In genomic region chr15:57302710-57303109, GRCm38 (mm10) we compare ENCODE assay signal across 20 mouse cellular contexts.
DNase-seq lines count a peak whose midpoint lies in the region; ATAC-seq and TF ChIP-seq lines count a peak whose summit lies in the region.
"Had no signal": no experiment of that assay in that cellular context is flagged by ENCODE, and none has a peak within 500 bp of the region (broad histone marks: within the 10 kb centered on the region; RNA-seq: fewer than 3 reads in every experiment).

No protein-coding gene starts in this region.

- DNase-seq in forebrain, postnatal 0 days = peak; percentile 66
- peak; percentile 3 for DNase-seq in retina, postnatal 1 day
- no peak for DNase-seq in retina, embryonic 14.5 days (ENCODE audit: low spot score)
- peak; percentile 42 for DNase-seq in brain, embryonic 18.5 days (ENCODE audit: low read depth, low spot score)
- DNase-seq in gastrocnemius, postnatal 10 days = no peak
- DNase-seq: adrenal gland, adult 2 months; adrenal gland, postnatal 25 days; cerebellum, adult 11-12 months; cerebellum, adult 9-10 months; cerebellum, postnatal 25 days; gastrocnemius, adult 2 months; gastrocnemius, postnatal 36 days; heart, adult 11 months; heart, postnatal 4 days; kidney, adult 18-20 months had no signal

- H3K4me3 ChIP-seq in forebrain, postnatal 0 days (ENCODE audit: low read depth, low read length) = no peak overlapping the region
- no peak overlapping the region for H3K4me3 ChIP-seq in forebrain, embryonic 12.5 days (replicated peaks)
- H3K4me3 ChIP-seq: embryonic facial prominence, embryonic 13.5 days; gastrocnemius, adult 2 months; heart, embryonic 13.5 days; hindbrain, embryonic 12.5 days; intestine, embryonic 15.5 days had no signal

- no peak overlapping the region for H3K9ac ChIP-seq in forebrain, postnatal 0 days
- no peak overlapping the region for H3K9ac ChIP-seq in forebrain, embryonic 12.5 days
- H3K9ac ChIP-seq: embryonic facial prominence, embryonic 13.5 days; heart, embryonic 13.5 days; hindbrain, embryonic 12.5 days; intestine, embryonic 15.5 days had no signal

- H3K4me1 ChIP-seq in forebrain, postnatal 0 days (ENCODE audit: insufficient read depth) = no peaks in the 10 kb centered on the region
- H3K4me1 ChIP-seq in forebrain, embryonic 12.5 days = no peaks in the 10 kb centered on the region
- H3K4me1 ChIP-seq: embryonic facial prominence, embryonic 13.5 days; heart, embryonic 13.5 days; hindbrain, embryonic 12.5 days; intestine, embryonic 15.5 days had no signal

- H3K4me2 ChIP-seq in forebrain, postnatal 0 days (ENCODE audit: low read depth) = no peak overlapping the region
- H3K4me2 ChIP-seq in forebrain, embryonic 12.5 days = no peak overlapping the region
- H3K4me2 ChIP-seq: embryonic facial prominence, embryonic 13.5 days; heart, embryonic 13.5 days; hindbrain, embryonic 12.5 days; intestine, embryonic 15.5 days had no signal

- H3K9me3 ChIP-seq in forebrain, postnatal 0 days (ENCODE audit: low read length) = no peaks in the 10 kb centered on the region
- H3K9me3 ChIP-seq in forebrain, embryonic 12.5 days = no peaks in the 10 kb centered on the region
- H3K9me3 ChIP-seq: embryonic facial prominence, embryonic 13.5 days; heart, embryonic 13.5 days; hindbrain, embryonic 12.5 days; intestine, embryonic 15.5 days had no signal

- whole genome bisulfite sequencing in forebrain, postnatal 0 days = 44% methylated on average over 1 of the region's 1 CpGs
- 75% methylated on average over 1 of the region's 1 CpGs for WGBS in forebrain, embryonic 12.5 days

- ATAC-seq in forebrain, postnatal 0 days = peak; percentile 96
- ATAC-seq in forebrain, embryonic 12.5 days (ENCODE audit: low FRiP score) = no peak
- ATAC-seq: intestine, embryonic 15.5 days had no signal

- H3K27ac ChIP-seq in forebrain, postnatal 0 days (ENCODE audit: low read depth, low read length) = no peak overlapping the region
- H3K27ac ChIP-seq in forebrain, embryonic 12.5 days = no peak overlapping the region
- H3K27ac ChIP-seq: embryonic facial prominence, embryonic 13.5 days; gastrocnemius, adult 2 months; heart, embryonic 13.5 days; hindbrain, embryonic 12.5 days; intestine, embryonic 15.5 days had no signal

- no peak for TF ChIP-seq CTCF in forebrain, postnatal 0 days (IDR thresholded peaks at IDR 0.05; ENCODE audit: low read depth)

- H3K36me3 ChIP-seq in forebrain, postnatal 0 days (ENCODE audit: insufficient read depth) = no peaks in the 10 kb centered on the region
- H3K36me3 ChIP-seq in forebrain, embryonic 12.5 days (replicated peaks) = no peaks in the 10 kb centered on the region
- H3K36me3 ChIP-seq: embryonic facial prominence, embryonic 13.5 days; heart, embryonic 13.5 days; hindbrain, embryonic 12.5 days; intestine, embryonic 15.5 days had no signal

- no peaks in the 10 kb centered on the region for H3K27me3 ChIP-seq in forebrain, postnatal 0 days (ENCODE audit: insufficient read depth, low read length)
- H3K27me3 ChIP-seq in forebrain, embryonic 12.5 days = no peaks in the 10 kb centered on the region
- H3K27me3 ChIP-seq: embryonic facial prominence, embryonic 13.5 days; heart, embryonic 13.5 days; hindbrain, embryonic 12.5 days; intestine, embryonic 15.5 days had no signal

Comparison
In these comparisons a context has a peak if more than half of its experiments do, and no peak if none do; other contexts are left out.
1. DNase-seq: peak in forebrain, postnatal 0 days (single experiment), retina, postnatal 1 day (single experiment) and brain, embryonic 18.5 days (single experiment); none in retina, embryonic 14.5 days (single experiment) and gastrocnemius, postnatal 10 days (single experiment).